Comparison of ENCODE assay signal across 7 mouse cellular contexts in the genomic region with DNA sequence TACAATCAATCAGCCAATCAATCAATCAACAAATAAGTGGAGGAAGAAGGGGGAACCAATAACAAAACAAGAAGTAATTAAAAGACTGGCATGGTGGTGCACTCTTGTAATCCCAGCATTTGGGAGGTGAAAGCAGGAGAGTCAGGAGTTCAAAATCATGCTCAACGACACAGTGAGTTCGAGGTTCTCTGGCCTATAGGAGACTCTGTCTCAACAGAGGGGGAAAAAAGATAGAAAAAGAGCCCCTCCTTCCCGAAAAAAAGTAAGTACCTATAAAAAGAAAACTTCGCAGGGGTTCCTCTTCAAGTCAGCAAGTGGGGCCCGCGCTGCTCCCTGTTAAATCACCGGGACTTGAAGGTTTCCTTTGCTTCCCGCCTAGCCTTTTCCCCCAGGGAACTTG. TPM values are rescaled to one million over a fixed set of nuclear protein-coding genes. Genes with fewer than 3 reads are reported as not detected.
DNase-seq lines count a peak whose midpoint lies in the region; ATAC-seq and TF ChIP-seq lines count a peak whose summit lies in the region.

A gene (plus strand): TSS at position 136 of the 400 bp plus-strand sequence.
A gene (minus strand): TSS at position 347 of the 400 bp plus-strand sequence.

- peak within 1 kb of the TSS; percentile 77 for H3K9ac ChIP-seq in limb, embryonic 13.5 days

- H3K9me3 ChIP-seq in limb, embryonic 13.5 days: no peaks in the 10 kb centered on the region

- no peak for TF ChIP-seq CTCF in small intestine, adult 2 months (IDR thresholded peaks at IDR 0.05; ENCODE audit: extremely low read depth, insufficient read length, insufficient replicate concordance, low read depth, low read length)

- TF ChIP-seq POLR2A in small intestine, adult 2 months (IDR thresholded peaks at IDR 0.05; ENCODE audit: low read depth, low read length): no peak

- H3K4me3 ChIP-seq in limb, embryonic 13.5 days: peak within 1 kb of the TSS; percentile 64
- peak within 1 kb of the TSS; percentile 100 for H3K4me3 ChIP-seq in small intestine, adult 2 months (ENCODE audit: low read depth, low read length)

- peaks cover 7% of the 10 kb centered on the region; the same call in 1 of the 2 replicates for H3K36me3 ChIP-seq in limb, embryonic 13.5 days
- peaks cover 4% of the 10 kb centered on the region; the same call in 1 of the 2 replicates for H3K36me3 ChIP-seq in small intestine, adult 2 months (ENCODE audit: control insufficient read depth, insufficient read depth, low read length)

- intact Hi-C loops in heart, postnatal 14 days (cut with DNase I): loop anchor here (5.0 kb wide), 1 partner anchor 34 kb away; no protein-coding TSS in a partner anchor

- peaks cover 4% of the 10 kb centered on the region for H3K4me1 ChIP-seq in limb, embryonic 13.5 days
- H3K4me1 ChIP-seq in small intestine, adult 2 months (ENCODE audit: control insufficient read depth, insufficient read depth, insufficient read length, low read length): no peaks in the 10 kb centered on the region

- 16% methylated on average over 8 of the region's 8 CpGs for WGBS in limb, embryonic 13.5 days
- 17% methylated on average over 8 of the region's 8 CpGs for WGBS in small intestine, adult 2 months

- no peak for DNase-seq in urinary bladder, adult 2 months (ENCODE audit: low spot score)
- DNase-seq in urinary bladder, adult 18-20 months (ENCODE audit: low spot score in 2 of 2): no peak
- DNase-seq in heart, postnatal 14 days: no peak
- DNase-seq in cerebellum, adult 11-12 months: no peak

- peak within 1 kb of the TSS; percentile 70 for H3K4me2 ChIP-seq in limb, embryonic 13.5 days (replicated peaks)

- H3K27ac ChIP-seq in limb, embryonic 13.5 days: peak within 1 kb of the TSS; percentile 85
- H3K27ac ChIP-seq in small intestine, adult 2 months (ENCODE audit: insufficient read depth, low read depth, low read length): peak within 1 kb of the TSS; percentile 51

- no peaks in the 10 kb centered on the region; the same call in 1 of the 2 replicates for H3K27me3 ChIP-seq in limb, embryonic 13.5 days
- H3K27me3 ChIP-seq in small intestine, adult 2 months (ENCODE audit: control insufficient read depth, insufficient read depth, low read length): no peaks in the 10 kb centered on the region

- ATAC-seq in erythroblast, adult 5-6 weeks (replicated peaks; ENCODE audit: low FRiP score, poor library complexity, severe bottlenecking): peak; percentile 44
- ATAC-seq in limb, embryonic 13.5 days (ENCODE audit: low FRiP score, low read depth): peak; percentile 45

RNA-seq across cellular contexts. Expression of the first gene that starts in this region (rescaled TPM):
- 43.4 and 45.0 TPM in 2 replicates for polyA plus RNA-seq in urinary bladder, adult 2 months (2012; rRNA removed)
- total RNA-seq in erythroblast, adult 5-6 weeks (2015; ENCODE audit: low replicate concordance): 16.7 and 39.9 TPM in 2 replicates
- 4.3 and 19.9 TPM in 2 replicates for total RNA-seq in erythroblast, adult 5-6 weeks (2017; ENCODE audit: low replicate concordance)
- 10 to 100 TPM; 75.9 to 77.4 TPM for total RNA-seq in heart, postnatal 14 days (2021)
- 123 TPM in 2 replicates for polyA plus RNA-seq in limb, embryonic 13.5 days (2015; fragmentation: Nextera tagmentation; extraction: Ambion mirVana)
- polyA plus RNA-seq in small intestine, adult 2 months (2012; rRNA removed): 20.6 and 34.2 TPM in 2 replicates

RNA-seq across cellular contexts. Expression of the second gene that starts in this region (rescaled TPM):
- 15.9 and 19.7 TPM in 2 replicates for polyA plus RNA-seq in urinary bladder, adult 2 months (2012; rRNA removed)
- total RNA-seq in erythroblast, adult 5-6 weeks (2015; ENCODE audit: low replicate concordance): 9.2 and 22.2 TPM in 2 replicates
- 17.7 and 23.5 TPM in 2 replicates for total RNA-seq in erythroblast, adult 5-6 weeks (2017; ENCODE audit: low replicate concordance)
- total RNA-seq in heart, postnatal 14 days (2021): 10 to 100 TPM; 16.3 to 17.4 TPM
- polyA plus RNA-seq in limb, embryonic 13.5 days (2015; fragmentation: Nextera tagmentation; extraction: Ambion mirVana): 33.8 and 34.3 TPM in 2 replicates
- 2.8 and 5.2 TPM in 2 replicates for polyA plus RNA-seq in small intestine, adult 2 months (2012; rRNA removed)
